Mouse (Mus musculus) hindbrain, embryonic 11.5 days (tissue): Measurements from ENCODE around the gene Slc35b3. TPM values are rescaled to one million over a fixed set of nuclear protein-coding genes. Genes with fewer than 3 reads are reported as not detected.

Experiments
- ATAC-seq: fragments of 200-750 bp; cut with Nextera tagmentation; 2 replicates; pipeline ENCODE4 v1.8.0; 2017; ENCODE audit warnings: mild to moderate bottlenecking, moderate TSS enrichment, moderate library complexity; ENCODE audit not compliant: low FRiP score
- DNase-seq: peaks from one replicate; pipeline ENCODE4 v3.0.0-alpha.2; 2015; ENCODE audit warnings: low spot score
- H3K27ac ChIP-seq: fragments of 300-500 bp; sonication (generic); 2 replicates; pipeline ENCODE4 v1.5.1; 2014; ENCODE audit warnings: mild to moderate bottlenecking, low read depth, low read length
- H3K27me3 ChIP-seq: fragments of 300-500 bp; sonication (generic); 2 replicates; pipeline ENCODE4 v1.6.1; 2014; ENCODE audit warnings: mild to moderate bottlenecking, low read length, moderate library complexity, mixed read lengths; ENCODE audit not compliant: control insufficient read depth, insufficient read depth
- H3K36me3 ChIP-seq: fragments of 300-500 bp; sonication (generic); 2 replicates; pipeline ENCODE4 v1.6.1; 2014; ENCODE audit warnings: mild to moderate bottlenecking, low read length, moderate library complexity, mixed read lengths; ENCODE audit not compliant: control insufficient read depth, insufficient read depth
- H3K4me1 ChIP-seq: fragments of 300-500 bp; sonication (generic); replicated peaks from 2 replicates; pipeline ENCODE4 v1.6.1; 2014; ENCODE audit warnings: low read length, mixed read lengths; ENCODE audit not compliant: control insufficient read depth, insufficient read depth
- H3K4me2 ChIP-seq: fragments of 300-500 bp; sonication (generic); replicated peaks from 2 replicates; pipeline ENCODE4 v1.6.1; 2014; ENCODE audit warnings: mild to moderate bottlenecking, low read depth, low read length
- H3K4me3 ChIP-seq: fragments of 300-500 bp; sonication (generic); 2 replicates; pipeline ENCODE4 v1.5.1; 2014; ENCODE audit warnings: low read depth, low read length
- H3K9ac ChIP-seq: fragments of 300-500 bp; sonication (generic); 2 replicates; pipeline ENCODE4 v1.6.1; 2014; ENCODE audit warnings: low read depth, low read length
- H3K9me3 ChIP-seq: fragments of 300-500 bp; sonication (generic); 2 replicates; pipeline ENCODE4 v1.6.1; 2016; ENCODE audit warnings: low read length; ENCODE audit not compliant: control insufficient read depth
- WGBS: fragments of 180-500 bp; shearing (Covaris S2); extraction: QIAGEN DNeasy Blood & Tissue Kit; methylation state at CpG from one replicate; pipeline ENCODE4 v1.1.7; 2014; 5-methylcytosine and 5-hydroxymethylcytosine counted together
- polyA plus RNA-seq: library from polyadenylated mRNA; unstranded; fragments of >200 nt; fragmentation: Nextera tagmentation; extraction: Ambion mirVana; gene quantifications from 2 replicates; pipeline ENCODE4 v1.2.1, GENCODE M21; 2014

Gene Slc35b3
- polyA plus RNA-seq, 1 experiment from 2014 or later, result 31.7 TPM

GRCm38 (mm10) chr13:38929843-38930578 lies 30.7 kb downstream of the Slc35b3 start:
- WGBS, result 95% methylated on average over 15 of the region's 15 CpGs
- no peak overlapping the region for H3K4me2 ChIP-seq
- DNase-seq (no peak), ATAC-seq (no peak)
- no peak overlapping the region for H3K27ac ChIP-seq
- H3K9me3 ChIP-seq, result no peaks in the 10 kb centered on the region
- no peaks in the 10 kb centered on the region for H3K36me3 ChIP-seq
- no peak overlapping the region for H3K4me3 ChIP-seq
- no peaks in the 10 kb centered on the region for H3K4me1 ChIP-seq
- no peaks in the 10 kb centered on the region for H3K27me3 ChIP-seq
- no peak overlapping the region for H3K9ac ChIP-seq

GRCm38 (mm10) chr13:38922676-38923075 lies 38.0 kb downstream of the Slc35b3 start:
- WGBS, result 62% methylated on average over 3 of the region's 3 CpGs
- H3K4me2 ChIP-seq, result no peak overlapping the region
- H3K36me3 ChIP-seq, result no peaks in the 10 kb centered on the region
- no peaks in the 10 kb centered on the region for H3K4me1 ChIP-seq
- H3K9me3 ChIP-seq, result no peaks in the 10 kb centered on the region
- no peak for DNase-seq
- no peak overlapping the region for H3K9ac ChIP-seq
- no peaks in the 10 kb centered on the region for H3K27me3 ChIP-seq
- no peak overlapping the region for H3K4me3 ChIP-seq
- ATAC-seq, result no peak
- no peak overlapping the region for H3K27ac ChIP-seq

GRCm38 (mm10) chr13:38921306-38921705 lies 39.4 kb downstream of the Slc35b3 start:
- ATAC-seq (no peak), DNase-seq (no peak)
- no peak overlapping the region for H3K4me2 ChIP-seq
- H3K27ac ChIP-seq, result no peak overlapping the region
- H3K9ac ChIP-seq, result no peak overlapping the region
- H3K9me3 ChIP-seq, result no peaks in the 10 kb centered on the region
- no peak overlapping the region for H3K4me3 ChIP-seq
- no peaks in the 10 kb centered on the region for H3K4me1 ChIP-seq
- WGBS, result 95% methylated on average over 1 of the region's 1 CpGs
- H3K27me3 ChIP-seq, result no peaks in the 10 kb centered on the region
- H3K36me3 ChIP-seq, result no peaks in the 10 kb centered on the region

- ATAC-seq (no peak), DNase-seq (no peak)
- no peak overlapping the region for H3K9ac ChIP-seq
- H3K4me2 ChIP-seq, result no peak overlapping the region
- H3K27me3 ChIP-seq, result no peaks in the 10 kb centered on the region
- H3K4me1 ChIP-seq, result no peaks in the 10 kb centered on the region
- WGBS, result 74% methylated on average over 9 of the region's 9 CpGs
- no peak overlapping the region for H3K4me3 ChIP-seq
- no peaks in the 10 kb centered on the region for H3K9me3 ChIP-seq
- no peaks in the 10 kb centered on the region for H3K36me3 ChIP-seq
- no peak overlapping the region for H3K27ac ChIP-seq
Observed at GRCm38 (mm10) chr13:38918188-38918885, 42.3 kb downstream of the Slc35b3 start.

- WGBS, result 87% methylated on average over 5 of the region's 5 CpGs
- no peak for DNase-seq
- no peak overlapping the region for H3K9ac ChIP-seq
- no peak overlapping the region for H3K27ac ChIP-seq
- H3K9me3 ChIP-seq, result no peaks in the 10 kb centered on the region
- no peaks in the 10 kb centered on the region for H3K36me3 ChIP-seq
- H3K4me2 ChIP-seq, result no peak overlapping the region
- no peak for ATAC-seq
- H3K27me3 ChIP-seq, result no peaks in the 10 kb centered on the region
- H3K4me1 ChIP-seq, result no peaks in the 10 kb centered on the region
- H3K4me3 ChIP-seq, result no peak overlapping the region
Observed at GRCm38 (mm10) chr13:38917556-38917955, 43.1 kb downstream of the Slc35b3 start.

GRCm38 (mm10) chr13:38914771-38915170 lies 45.9 kb downstream of the Slc35b3 start:
- no peak overlapping the region for H3K4me3 ChIP-seq
- 77% methylated on average over 6 of the region's 6 CpGs for WGBS
- H3K4me1 ChIP-seq, result no peaks in the 10 kb centered on the region
- H3K36me3 ChIP-seq, result no peaks in the 10 kb centered on the region
- H3K27me3 ChIP-seq, result no peaks in the 10 kb centered on the region
- ATAC-seq (no peak), DNase-seq (no peak)
- H3K9ac ChIP-seq, result no peak overlapping the region
- H3K9me3 ChIP-seq, result no peaks in the 10 kb centered on the region
- no peak overlapping the region for H3K4me2 ChIP-seq
- H3K27ac ChIP-seq, result no peak overlapping the region

DNA sequence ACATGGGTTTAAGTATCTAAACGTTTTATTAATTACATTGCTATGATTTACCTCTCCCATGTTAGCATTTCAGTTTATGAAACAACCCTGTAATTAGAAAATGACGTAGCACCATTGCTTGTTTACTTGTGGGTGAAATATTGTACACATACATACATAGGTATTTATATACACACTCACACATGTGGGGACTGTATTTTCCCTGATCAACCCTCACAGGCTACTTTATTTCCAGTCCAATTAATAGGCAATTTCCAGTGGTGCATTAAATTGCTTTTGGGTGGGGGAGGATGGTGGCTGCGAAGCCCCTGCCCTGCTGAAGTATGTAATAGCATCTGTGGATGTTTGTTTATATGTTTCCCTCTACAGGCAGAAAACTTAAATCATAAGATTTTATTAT lies 68.3 kb downstream of the Slc35b3 start:
- DNase-seq (no peak), ATAC-seq (no peak)
- Histone ChIP-seq H3K4me1 (no peaks in the 10 kb centered on the region), H3K9me3 (no peaks in the 10 kb centered on the region), H3K36me3 (no peaks in the 10 kb centered on the region), H3K27ac (no peak overlapping the region), H3K27me3 (no peaks in the 10 kb centered on the region), H3K4me2 (no peak overlapping the region), H3K9ac (no peak overlapping the region), H3K4me3 (no peak overlapping the region)
- WGBS, result 76% methylated on average over 3 of the region's 3 CpGs
